Mouse (Mus musculus) lung, embryonic 16.5 days (tissue): ENCODE data around the gene Glis3. TPM values are rescaled to one million over a fixed set of nuclear protein-coding genes. Genes with fewer than 3 reads are reported as not detected.

Source experiments
- ATAC-seq: fragments of 200-750 bp; cut with Nextera tagmentation; 2 replicates; pipeline ENCODE4 v1.8.0; 2017; ENCODE audit warnings: low read depth, mild to moderate bottlenecking, moderate library complexity
- H3K27ac ChIP-seq: fragments of 300-500 bp; sonication (generic); 2 replicates; pipeline ENCODE4 v1.5.1; 2014; ENCODE audit warnings: mild to moderate bottlenecking, control low read depth, low read length
- H3K27me3 ChIP-seq: fragments of 300-500 bp; sonication (generic); 2 replicates; pipeline ENCODE4 v1.6.1; 2014; ENCODE audit warnings: low read depth, low read length, mixed read lengths; ENCODE audit not compliant: control insufficient read depth, insufficient read depth
- H3K36me3 ChIP-seq: fragments of 300-500 bp; sonication (generic); 2 replicates; pipeline ENCODE4 v1.6.1; 2014; ENCODE audit warnings: low read length; ENCODE audit not compliant: control insufficient read depth, insufficient read depth
- H3K4me1 ChIP-seq: fragments of 300-500 bp; sonication (generic); replicated peaks from 2 replicates; pipeline ENCODE4 v1.6.1; 2014; ENCODE audit warnings: low read length, mixed read lengths; ENCODE audit not compliant: control insufficient read depth, insufficient read depth
- H3K4me2 ChIP-seq: fragments of 300-500 bp; sonication (generic); 2 replicates; pipeline ENCODE4 v1.6.1; 2014; ENCODE audit warnings: low read depth, low read length, control low read depth
- H3K4me3 ChIP-seq: fragments of 300-500 bp; sonication (generic); 2 replicates; pipeline ENCODE4 v1.5.1; 2014; ENCODE audit warnings: mild to moderate bottlenecking, low read length, control low read depth
- H3K9ac ChIP-seq: fragments of 300-500 bp; sonication (generic); 2 replicates; pipeline ENCODE4 v1.6.1; 2014; ENCODE audit warnings: low read length, control low read depth
- H3K9me3 ChIP-seq: fragments of 300-500 bp; sonication (generic); 2 replicates; pipeline ENCODE4 v1.6.1; 2016; ENCODE audit warnings: low read length; ENCODE audit not compliant: control insufficient read depth
- WGBS: fragments of 180-500 bp; shearing (Covaris S2); extraction: QIAGEN DNeasy Blood & Tissue Kit; methylation state at CpG from one replicate; pipeline ENCODE4 v1.1.7; 2014; 5-methylcytosine and 5-hydroxymethylcytosine counted together
- polyA plus RNA-seq: library from polyadenylated mRNA; unstranded; fragments of >200 nt; fragmentation: Nextera tagmentation; extraction: Ambion mirVana; gene quantifications from 2 replicates; pipeline ENCODE4 v1.2.1, GENCODE M21; 2015

The Glis3 gene
- polyA plus RNA-seq, 1 experiment from 2014 or later: 3.3 TPM

DNA sequence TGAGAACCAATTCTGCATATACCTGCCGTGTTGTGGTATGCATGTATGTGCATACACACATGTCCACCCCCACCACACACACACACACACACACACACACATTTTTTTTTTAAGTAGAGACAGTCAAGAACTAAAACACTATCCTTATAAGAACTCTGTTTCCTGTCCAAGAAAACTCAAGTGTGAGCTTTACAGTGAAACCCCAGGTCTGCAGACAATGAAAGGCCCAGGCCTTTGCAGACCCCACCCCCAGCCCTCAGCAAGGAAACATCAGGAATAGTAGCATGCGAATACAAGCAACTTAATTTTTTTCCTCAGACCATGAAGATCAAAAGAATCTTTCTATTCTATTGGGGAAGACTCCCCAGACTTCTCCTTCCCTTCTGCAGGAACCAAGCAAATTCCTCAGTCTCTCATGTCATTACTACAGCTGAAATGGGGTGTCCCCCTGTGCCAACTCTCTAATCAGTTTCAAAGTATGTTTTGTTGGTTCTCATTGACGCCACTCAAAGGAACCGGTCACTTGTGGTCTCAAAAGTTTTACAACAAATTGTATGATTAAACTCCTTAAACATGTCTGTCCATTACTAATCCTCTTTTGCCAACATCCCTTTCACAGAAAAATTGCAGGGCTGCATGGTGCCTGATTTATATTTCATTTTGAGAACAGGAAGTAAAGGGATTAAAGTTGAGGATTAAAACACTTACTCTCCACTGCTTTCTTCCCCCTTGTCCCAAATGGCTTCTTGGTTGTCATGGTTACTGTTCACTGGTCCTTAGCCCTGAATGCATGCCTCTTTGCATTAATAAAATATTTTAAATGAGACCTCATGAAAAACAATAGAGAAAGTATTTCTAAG is 343.0 kb downstream of the Glis3 start:
- Histone ChIP-seq H3K4me2 (no peak overlapping the region), H3K9ac (no peak overlapping the region), H3K27me3 (no peaks in the 10 kb centered on the region), H3K4me1 (peaks cover 7% of the 10 kb centered on the region; the same call in 1 of the 2 replicates), H3K36me3 (no peaks in the 10 kb centered on the region), H3K4me3 (no peak overlapping the region), H3K27ac (no peak overlapping the region), H3K9me3 (no peaks in the 10 kb centered on the region)
- 54% methylated on average over 4 of the region's 4 CpGs for WGBS
- ATAC-seq: no peak

DNA sequence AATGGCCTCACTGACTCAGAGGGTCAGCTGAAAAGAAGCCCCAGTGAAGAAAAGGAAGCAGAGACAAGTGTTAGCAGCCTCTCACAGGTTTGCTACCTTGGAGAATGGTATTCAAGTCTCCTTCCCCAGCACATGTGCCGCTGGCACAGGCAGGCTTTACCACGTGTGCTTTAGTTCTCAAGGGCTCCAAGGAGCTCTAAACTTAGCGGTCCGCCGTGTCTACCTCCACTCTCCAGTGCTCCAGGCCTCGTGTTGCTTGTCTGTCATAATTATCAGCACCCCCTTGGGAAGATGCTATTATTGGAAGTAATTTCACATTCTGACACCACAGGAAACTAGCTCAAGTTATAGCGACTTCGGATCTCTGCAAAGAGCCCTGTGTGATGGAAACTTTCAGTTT is 344.0 kb downstream of the Glis3 start:
- WGBS: 67% methylated on average over 8 of the region's 8 CpGs
- Histone ChIP-seq H3K4me1 (peaks cover 7% of the 10 kb centered on the region; the same call in 1 of the 2 replicates), H3K27ac (no peak overlapping the region), H3K4me3 (no peak overlapping the region), H3K4me2 (no peak overlapping the region), H3K9me3 (no peaks in the 10 kb centered on the region), H3K36me3 (no peaks in the 10 kb centered on the region), H3K27me3 (no peaks in the 10 kb centered on the region), H3K9ac (no peak overlapping the region)
- ATAC-seq: no peak

DNA sequence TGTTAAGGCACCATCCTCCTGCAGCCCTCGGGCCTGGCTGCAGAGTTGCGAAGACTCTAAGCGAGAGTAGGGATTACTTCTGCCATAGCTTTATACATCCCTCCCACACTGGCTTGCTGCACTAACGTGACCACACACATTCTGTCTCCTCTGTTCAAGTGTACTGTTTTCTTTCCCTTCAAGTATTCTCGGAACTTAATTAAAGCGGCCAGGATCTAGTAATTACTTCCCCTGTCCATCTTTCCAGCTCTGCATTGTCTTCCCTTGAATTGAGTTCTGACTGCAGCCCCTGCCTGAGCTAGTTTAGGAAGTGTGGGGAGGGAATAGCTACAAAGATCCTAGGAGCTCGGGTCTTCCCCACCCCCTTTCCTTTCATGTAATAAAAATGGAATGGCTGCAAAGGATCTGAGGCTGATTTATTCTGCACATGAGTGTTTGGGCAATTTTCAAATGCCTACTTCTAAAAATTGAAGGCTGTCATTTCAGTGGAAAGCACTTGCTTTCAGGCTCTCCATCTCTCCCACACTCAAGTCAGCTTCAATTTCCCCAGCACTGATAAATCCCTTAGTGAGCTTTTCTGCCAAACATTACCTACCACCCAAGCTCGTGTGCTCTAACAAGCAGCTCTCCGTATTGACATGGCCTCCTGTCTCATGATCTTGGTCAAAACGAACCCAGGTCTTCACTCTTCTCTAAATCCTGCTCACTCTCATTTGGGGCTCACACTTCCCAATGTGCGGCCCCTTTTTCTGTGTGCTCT is 346.7 kb downstream of the Glis3 start:
- no peak overlapping the region for H3K4me2 ChIP-seq
- no peak for ATAC-seq
- H3K4me3 ChIP-seq: no peak overlapping the region
- H3K4me1 ChIP-seq: peaks cover 7% of the 10 kb centered on the region; the same call in 1 of the 2 replicates
- no peak overlapping the region for H3K27ac ChIP-seq
- WGBS: 41% methylated on average over 11 of the region's 11 CpGs
- H3K9me3 ChIP-seq: no peaks in the 10 kb centered on the region
- H3K9ac ChIP-seq: no peak overlapping the region
- H3K36me3 ChIP-seq: no peaks in the 10 kb centered on the region
- H3K27me3 ChIP-seq: no peaks in the 10 kb centered on the region

DNA sequence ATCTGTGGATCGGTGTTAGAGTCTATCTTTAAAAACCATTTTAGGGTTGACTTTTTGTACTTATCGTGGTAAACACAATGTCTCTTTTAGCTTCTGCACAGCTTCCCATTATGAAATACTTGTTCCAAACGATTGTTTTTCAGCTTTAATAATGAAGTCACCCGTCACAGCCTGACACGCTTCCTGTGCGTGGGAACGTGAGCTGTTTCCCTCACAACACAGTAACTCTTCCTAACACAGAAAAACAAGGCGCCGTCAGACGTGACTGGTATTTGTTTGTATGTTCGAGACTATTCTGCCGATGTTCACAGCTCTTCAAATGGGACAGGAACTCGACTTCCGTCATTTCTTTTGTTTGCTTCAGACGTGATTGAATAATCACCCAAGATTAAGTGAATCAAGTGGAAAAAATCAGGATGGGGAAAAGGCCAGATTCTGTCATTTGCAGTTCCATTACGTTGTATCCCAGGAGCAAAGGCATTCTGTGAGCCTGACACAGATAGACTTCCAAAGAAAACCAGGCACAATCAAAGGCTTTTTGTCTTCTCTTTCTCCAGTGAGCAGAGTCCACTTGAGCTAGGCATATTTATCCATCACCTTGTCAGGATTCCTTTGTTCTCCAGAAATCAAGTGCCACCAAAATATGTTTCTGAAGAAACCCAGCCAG is 351.3 kb downstream of the Glis3 start:
- no peak for ATAC-seq
- Histone ChIP-seq H3K36me3 (no peaks in the 10 kb centered on the region), H3K27me3 (no peaks in the 10 kb centered on the region), H3K4me3 (no peak overlapping the region), H3K4me1 (no peaks in the 10 kb centered on the region), H3K9me3 (no peaks in the 10 kb centered on the region), H3K9ac (no peak overlapping the region), H3K4me2 (no peak overlapping the region), H3K27ac (no peak overlapping the region)
- 30% methylated on average over 16 of the region's 16 CpGs for WGBS

DNA sequence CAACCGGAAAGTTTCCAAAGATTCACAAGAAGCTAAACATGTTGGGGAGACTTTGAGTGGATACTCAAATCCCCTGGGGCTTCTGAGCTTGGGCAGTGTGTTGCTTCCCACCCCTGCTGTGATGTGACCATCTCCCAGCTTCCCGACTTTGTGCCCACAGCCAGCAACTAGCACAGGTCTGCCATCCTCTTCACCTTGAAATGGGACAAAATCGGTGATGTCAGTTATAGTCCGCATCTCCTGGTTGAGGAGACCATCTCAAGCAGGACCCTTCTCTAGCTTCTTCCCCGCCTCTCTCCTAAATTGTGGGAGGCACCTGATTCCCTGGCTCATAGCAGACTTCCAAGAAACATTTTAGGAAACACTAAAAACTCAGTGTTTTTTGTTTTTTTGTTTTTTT is 352.3 kb downstream of the Glis3 start:
- ATAC-seq: no peak
- Histone ChIP-seq H3K4me3 (no peak overlapping the region), H3K9me3 (no peaks in the 10 kb centered on the region), H3K36me3 (no peaks in the 10 kb centered on the region), H3K27me3 (no peaks in the 10 kb centered on the region), H3K27ac (no peak overlapping the region), H3K4me2 (no peak overlapping the region), H3K9ac (no peak overlapping the region), H3K4me1 (no peaks in the 10 kb centered on the region)
- 86% methylated on average over 5 of the region's 5 CpGs for WGBS

DNA sequence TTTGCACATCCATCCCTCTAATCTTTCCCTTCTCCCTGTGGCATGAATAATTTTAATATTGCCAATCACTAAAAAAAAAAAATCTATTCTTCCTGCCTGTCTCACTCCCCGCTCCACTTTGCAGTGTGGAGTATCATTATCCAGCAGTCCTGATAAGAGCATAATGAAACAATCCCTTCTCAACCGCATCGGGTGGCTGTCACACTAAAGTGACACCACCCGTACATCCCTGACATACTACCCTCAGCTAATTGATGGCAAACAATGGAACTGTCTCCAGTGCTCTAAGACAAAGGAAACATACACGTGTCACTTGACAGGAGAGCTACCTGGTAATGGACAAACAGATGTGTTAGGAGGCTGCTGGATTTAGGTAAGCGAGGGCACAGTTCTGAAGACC is 373.8 kb downstream of the Glis3 start:
- H3K36me3 ChIP-seq: no peaks in the 10 kb centered on the region
- no peaks in the 10 kb centered on the region for H3K27me3 ChIP-seq
- no peaks in the 10 kb centered on the region for H3K4me1 ChIP-seq
- 38% methylated on average over 6 of the region's 6 CpGs for WGBS
- no peak overlapping the region for H3K4me2 ChIP-seq
- no peak for ATAC-seq
- no peaks in the 10 kb centered on the region for H3K9me3 ChIP-seq
- H3K9ac ChIP-seq: no peak overlapping the region
- no peak overlapping the region for H3K4me3 ChIP-seq
- no peak overlapping the region for H3K27ac ChIP-seq

DNA sequence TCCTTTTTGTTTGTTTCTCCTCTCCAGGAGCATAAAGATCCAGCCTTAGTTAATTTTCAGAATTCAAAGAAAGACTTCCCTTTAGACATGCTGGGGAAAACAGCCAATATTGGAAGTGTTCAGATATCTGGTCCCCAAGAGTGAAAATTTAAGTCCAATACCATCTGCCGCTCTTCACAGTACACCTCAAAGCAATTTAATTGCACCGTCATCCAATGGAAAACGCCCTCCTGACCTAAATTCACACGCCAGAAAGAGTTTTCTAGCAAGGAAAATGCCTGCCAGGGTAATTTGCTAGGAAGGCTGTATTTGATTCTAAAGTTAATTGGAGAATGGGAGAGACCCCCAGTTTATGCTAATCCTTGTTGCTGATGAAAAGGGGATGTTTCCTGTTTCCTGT is 374.4 kb downstream of the Glis3 start:
- no peak overlapping the region for H3K4me3 ChIP-seq
- H3K4me2 ChIP-seq: no peak overlapping the region
- no peaks in the 10 kb centered on the region for H3K27me3 ChIP-seq
- no peak overlapping the region for H3K9ac ChIP-seq
- 44% methylated on average over 4 of the region's 4 CpGs for WGBS
- H3K36me3 ChIP-seq: no peaks in the 10 kb centered on the region
- no peak for ATAC-seq
- H3K9me3 ChIP-seq: no peaks in the 10 kb centered on the region
- no peaks in the 10 kb centered on the region for H3K4me1 ChIP-seq
- no peak overlapping the region for H3K27ac ChIP-seq

DNA sequence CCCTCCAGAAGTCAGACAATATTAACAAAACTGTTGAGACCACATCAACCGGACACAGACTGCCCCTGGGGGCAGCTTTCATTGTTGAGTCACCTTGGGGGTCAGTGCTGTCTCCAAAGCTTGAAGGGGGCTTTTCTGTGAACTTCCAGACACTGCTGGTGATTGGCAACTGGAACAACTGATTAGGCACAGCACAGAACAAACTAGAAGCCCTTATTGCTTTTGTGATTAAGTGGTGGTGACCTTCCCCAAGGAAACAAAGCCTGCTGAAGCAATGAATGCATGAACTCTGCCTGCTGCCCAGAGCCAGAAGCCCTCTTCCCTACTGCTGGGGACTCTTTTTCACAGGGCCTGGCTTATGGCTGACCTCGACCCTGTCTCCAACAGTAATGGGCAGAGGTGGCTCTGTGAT is 377.0 kb downstream of the Glis3 start:
- Histone ChIP-seq H3K9me3 (no peaks in the 10 kb centered on the region), H3K27me3 (no peaks in the 10 kb centered on the region), H3K4me2 (no peak overlapping the region), H3K36me3 (no peaks in the 10 kb centered on the region), H3K9ac (no peak overlapping the region), H3K27ac (no peak overlapping the region), H3K4me3 (no peak overlapping the region), H3K4me1 (no peaks in the 10 kb centered on the region; the same call in 1 of the 2 replicates)
- no peak for ATAC-seq
- 59% methylated on average over 2 of the region's 2 CpGs for WGBS

DNA sequence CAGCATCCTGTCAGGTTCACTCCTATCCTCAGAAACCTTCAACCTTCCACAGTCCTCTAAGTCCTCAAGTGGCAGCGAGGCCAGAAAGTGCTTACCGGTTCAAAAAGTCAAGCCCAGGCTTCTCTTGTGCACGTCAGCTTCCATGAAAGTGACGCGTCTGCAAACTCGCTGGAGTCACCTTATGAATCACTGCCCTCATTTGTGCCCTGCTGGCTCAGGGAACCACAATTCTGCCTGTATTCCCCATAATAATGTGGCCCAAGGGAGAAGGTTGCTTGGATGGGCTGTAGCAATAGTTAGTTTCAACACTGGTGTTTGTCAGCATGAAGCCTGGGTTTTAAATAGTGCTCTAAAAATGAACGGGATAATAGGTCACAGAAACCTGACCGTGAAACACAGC is 379.7 kb downstream of the Glis3 start:
- H3K9ac ChIP-seq: no peak overlapping the region
- ATAC-seq: no peak
- no peak overlapping the region for H3K27ac ChIP-seq
- H3K4me1 ChIP-seq: no peaks in the 10 kb centered on the region; the same call in 1 of the 2 replicates
- no peaks in the 10 kb centered on the region for H3K9me3 ChIP-seq
- no peaks in the 10 kb centered on the region for H3K27me3 ChIP-seq
- no peak overlapping the region for H3K4me3 ChIP-seq
- H3K36me3 ChIP-seq: no peaks in the 10 kb centered on the region
- WGBS: 67% methylated on average over 8 of the region's 8 CpGs
- H3K4me2 ChIP-seq: no peak overlapping the region
